Mouse (Mus musculus): ENCODE results near the gene Rnaset2a.
"Not testable (repeated sequence)": the region's sequence is repeated elsewhere in the genome, so short reads cannot be mapped to it uniquely, and the experiment has no call there.

- TF ChIP-seq POLR2A (IDR thresholded peaks at IDR 0.05; ENCODE audit: extremely low read depth, insufficient read depth, low read length) = not testable (repeated sequence)
- TF ChIP-seq CTCF (IDR thresholded peaks at IDR 0.05; ENCODE audit: extremely low read depth, insufficient read depth, low read length) = peak; percentile 46
Measured at GRCm38 (mm10) chr17:8160969-8161368, 13.1 kb upstream of the Rnaset2a start.
